Comparison of ENCODE assay signal across 9 mouse cellular contexts in genomic region chr7:44453256-44453655, GRCm38 (mm10). TPM values are rescaled to one million over a fixed set of nuclear protein-coding genes. Genes with fewer than 3 reads are reported as not detected.
DNase-seq lines count a peak whose midpoint lies in the region; ATAC-seq and TF ChIP-seq lines count a peak whose summit lies in the region.
"Had no signal": no experiment of that assay in that cellular context is flagged by ENCODE, and none has a peak within 500 bp of the region (broad histone marks: within the 10 kb centered on the region; RNA-seq: fewer than 3 reads in every experiment).

No protein-coding gene starts in this region.

- H3K9ac ChIP-seq in lung, embryonic 14.5 days, result no peak overlapping the region
- H3K9ac ChIP-seq: liver, embryonic 14.5 days had no signal

- H3K36me3 ChIP-seq in heart, embryonic 10.5 days, result peaks cover 9% of the 10 kb centered on the region; the same call in 1 of the 2 replicates
- no peaks in the 10 kb centered on the region for H3K36me3 ChIP-seq in lung, embryonic 14.5 days (ENCODE audit: insufficient read depth)

- no peaks in the 10 kb centered on the region for H3K27me3 ChIP-seq in heart, embryonic 10.5 days (ENCODE audit: insufficient read depth, poor library complexity, severe bottlenecking)
- H3K27me3 ChIP-seq in lung, embryonic 14.5 days (ENCODE audit: insufficient read depth, low read length), result no peaks in the 10 kb centered on the region
- H3K27me3 ChIP-seq in Patski, result peaks cover 29% of the 10 kb centered on the region

- TF ChIP-seq POLR2A in lung, adult 2 months (IDR thresholded peaks at IDR 0.05; ENCODE audit: borderline replicate concordance, extremely low read depth, low read depth, low read length), result no peak

- H3K27ac ChIP-seq in heart, embryonic 10.5 days, result peak overlapping the region; percentile 56; the same call in 1 of the 2 replicates
- H3K27ac ChIP-seq in lung, embryonic 14.5 days (ENCODE audit: low read depth), result no peak overlapping the region
- H3K27ac ChIP-seq: liver, embryonic 14.5 days had no signal

- CTCF ChIA-PET in Patski (lab: Charles Lee), result no interaction called here

- no peak for TF ChIP-seq CTCF in lung, embryonic 14.5 days (IDR thresholded peaks at IDR 0.05; ENCODE audit: low read depth)
- TF ChIP-seq CTCF in lung, adult 2 months (IDR thresholded peaks at IDR 0.05; ENCODE audit: insufficient read depth, low read length), result no peak
- TF ChIP-seq CTCF in Patski (IDR thresholded peaks at IDR 0.05), result no peak

- DNase-seq in heart, embryonic 10.5 days (ENCODE audit: low spot score), result no peak
- DNase-seq in heart, postnatal 25 days (ENCODE audit: low spot score), result no peak
- DNase-seq in lung, embryonic 14.5 days, result no peak
- no peak for DNase-seq in lung, adult 2 months
- DNase-seq in Patski (ENCODE audit: low read depth, low spot score), result no peak
- DNase-seq in urinary bladder, postnatal 36 days (ENCODE audit: low spot score in 2 of 2), result no peak
- DNase-seq in ovary, postnatal 14 days (ENCODE audit: low spot score), result no peak

- POLR2A ChIA-PET in Patski (lab: Charles Lee), result no interaction called here

- H3K4me2 ChIP-seq in lung, embryonic 14.5 days, result no peak overlapping the region

- H3K9me3 ChIP-seq in heart, embryonic 10.5 days, result no peaks in the 10 kb centered on the region
- H3K9me3 ChIP-seq in lung, embryonic 14.5 days (ENCODE audit: low read depth, low read length), result no peaks in the 10 kb centered on the region

- ATAC-seq in lung, embryonic 14.5 days (ENCODE audit: insufficient read depth), result 0 out of 2 replicates have a peak, but pooled peaks have one; percentile 31
- ATAC-seq in Patski, result peak; percentile 42
- ATAC-seq in megakaryocyte progenitor cell, adult 5-6 weeks (replicated peaks; ENCODE audit: poor library complexity), result peak; percentile 87

- no peak overlapping the region for H3K4me3 ChIP-seq in heart, embryonic 10.5 days
- no peak overlapping the region for H3K4me3 ChIP-seq in lung, embryonic 14.5 days (ENCODE audit: low read depth, low read length)
- no peak overlapping the region for H3K4me3 ChIP-seq in lung, adult 2 months (replicated peaks; ENCODE audit: extremely low read depth, low read depth, low read length)

- in situ Hi-C loops in Patski (cut with MboI; ENCODE audit: low pct_unique_long_range_greater_than_20kb), result no loop called here

- intact Hi-C loops in heart, postnatal 25 days (cut with DNase I), result no loop called here

- H3K4me1 ChIP-seq in heart, embryonic 10.5 days, result peaks cover 11% of the 10 kb centered on the region
- H3K4me1 ChIP-seq in lung, embryonic 14.5 days (ENCODE audit: insufficient read depth), result no peaks in the 10 kb centered on the region
- H3K4me1 ChIP-seq in lung, adult 2 months (ENCODE audit: control insufficient read depth, insufficient read depth, low read length), result no peaks in the 10 kb centered on the region

- 12% methylated on average over 3 of the region's 3 CpGs for WGBS in heart, embryonic 10.5 days
- 9% methylated on average over 3 of the region's 3 CpGs for WGBS in lung, embryonic 14.5 days
- WGBS in lung, adult 2 months, result 2% methylated on average over 3 of the region's 3 CpGs

RNA-seq across cellular contexts. Expression of gene Aspdh, which starts 11.9 kb away (rescaled TPM):
- 0.83 and 1.8 TPM in 2 replicates for polyA plus RNA-seq in heart, embryonic 10.5 days (2016; fragmentation: Nextera tagmentation; extraction: Ambion mirVana)
- total RNA-seq in heart, postnatal 25 days (2021), result 1 to 10 TPM in 1 of 2 experiments, under 1 TPM in 1; 0.70 to 1.3 TPM
- 0.28 TPM in 1 of 2 replicates, not detected in the other for polyA plus RNA-seq in lung, embryonic 14.5 days (2014; fragmentation: Nextera tagmentation; extraction: Ambion mirVana)
- polyA plus RNA-seq in lung, adult 2 months (2012; rRNA removed), result 0.24 and 0.50 TPM in 2 replicates
- polyA plus RNA-seq in Patski (2021), result not detected
- not detected in 2 replicates for total RNA-seq in megakaryocyte progenitor cell, adult 5-6 weeks (2015)
- not detected in 2 replicates for total RNA-seq in megakaryocyte progenitor cell, adult 5-6 weeks (2017)

RNA-seq across cellular contexts. Expression of gene Josd2, which starts 14.5 kb away (rescaled TPM):
- 158 and 196 TPM in 2 replicates for polyA plus RNA-seq in heart, embryonic 10.5 days (2016; fragmentation: Nextera tagmentation; extraction: Ambion mirVana)
- total RNA-seq in heart, postnatal 25 days (2021), result 100 to 1,000 TPM; 158 to 161 TPM
- 82.7 and 87.6 TPM in 2 replicates for polyA plus RNA-seq in lung, embryonic 14.5 days (2014; fragmentation: Nextera tagmentation; extraction: Ambion mirVana)
- polyA plus RNA-seq in lung, adult 2 months (2012; rRNA removed), result 164 and 175 TPM in 2 replicates
- polyA plus RNA-seq in Patski (2021), result 70.4 TPM
- total RNA-seq in megakaryocyte progenitor cell, adult 5-6 weeks (2015), result 27.5 and 35.2 TPM in 2 replicates
- 17.4 and 22.6 TPM in 2 replicates for total RNA-seq in megakaryocyte progenitor cell, adult 5-6 weeks (2017)

RNA-seq across cellular contexts. Expression of gene Lrrc4b, which starts 24.4 kb away (rescaled TPM):
- polyA plus RNA-seq in heart, embryonic 10.5 days (2016; fragmentation: Nextera tagmentation; extraction: Ambion mirVana), result 1.2 and 1.7 TPM in 2 replicates
- total RNA-seq in heart, postnatal 25 days (2021), result 10 to 100 TPM; 27.9 to 32.7 TPM
- 1.5 TPM in 2 replicates for polyA plus RNA-seq in lung, embryonic 14.5 days (2014; fragmentation: Nextera tagmentation; extraction: Ambion mirVana)
- 4.5 and 4.9 TPM in 2 replicates for polyA plus RNA-seq in lung, adult 2 months (2012; rRNA removed)
- polyA plus RNA-seq in Patski (2021), result 0.03 TPM
- total RNA-seq in megakaryocyte progenitor cell, adult 5-6 weeks (2015), result not detected in 2 replicates
- total RNA-seq in megakaryocyte progenitor cell, adult 5-6 weeks (2017), result not detected in 2 replicates

RNA-seq across cellular contexts. Expression of gene Emc10, which starts 43.1 kb away (rescaled TPM):
- 92.2 and 95.7 TPM in 2 replicates for polyA plus RNA-seq in heart, embryonic 10.5 days (2016; fragmentation: Nextera tagmentation; extraction: Ambion mirVana)
- 10 to 100 TPM; 96.9 to 99.6 TPM for total RNA-seq in heart, postnatal 25 days (2021)
- polyA plus RNA-seq in lung, embryonic 14.5 days (2014; fragmentation: Nextera tagmentation; extraction: Ambion mirVana), result 122 and 133 TPM in 2 replicates
- 250 and 268 TPM in 2 replicates for polyA plus RNA-seq in lung, adult 2 months (2012; rRNA removed)
- polyA plus RNA-seq in Patski (2021), result 249 TPM
- total RNA-seq in megakaryocyte progenitor cell, adult 5-6 weeks (2015), result 60.6 and 62.7 TPM in 2 replicates
- 30.4 and 38.3 TPM in 2 replicates for total RNA-seq in megakaryocyte progenitor cell, adult 5-6 weeks (2017)

RNA-seq across cellular contexts. Expression of gene Fam71e1, which starts 43.1 kb away (rescaled TPM):
- polyA plus RNA-seq in heart, embryonic 10.5 days (2016; fragmentation: Nextera tagmentation; extraction: Ambion mirVana), result 9.3 and 11.1 TPM in 2 replicates
- total RNA-seq in heart, postnatal 25 days (2021), result 1 to 10 TPM; 3.7 to 4.0 TPM
- polyA plus RNA-seq in lung, embryonic 14.5 days (2014; fragmentation: Nextera tagmentation; extraction: Ambion mirVana), result 9.1 and 11.3 TPM in 2 replicates
- polyA plus RNA-seq in lung, adult 2 months (2012; rRNA removed), result 9.5 and 10.3 TPM in 2 replicates
- polyA plus RNA-seq in Patski (2021), result 6.9 TPM
- total RNA-seq in megakaryocyte progenitor cell, adult 5-6 weeks (2015), result 1.2 and 2.5 TPM in 2 replicates
- 0.30 and 1.7 TPM in 2 replicates for total RNA-seq in megakaryocyte progenitor cell, adult 5-6 weeks (2017)

Comparison
In these comparisons a context has a peak if more than half of its experiments do, and no peak if none do; other contexts are left out.
1. ATAC-seq: peak in every context shown above with its lines; median percentile 87 in megakaryocyte progenitor cell, adult 5-6 weeks; 42 in Patski; 31 in lung, embryonic 14.5 days.